Mouse (Mus musculus): Measurements from ENCODE around the gene Gtf3c2. TPM values are rescaled to one million over a fixed set of nuclear protein-coding genes. Genes with fewer than 3 reads are reported as not detected.

The Gtf3c2 gene
- total RNA-seq, 4 experiments from 2014 or later: 65.5 to 98.8 (median 71.9) TPM

DNA sequence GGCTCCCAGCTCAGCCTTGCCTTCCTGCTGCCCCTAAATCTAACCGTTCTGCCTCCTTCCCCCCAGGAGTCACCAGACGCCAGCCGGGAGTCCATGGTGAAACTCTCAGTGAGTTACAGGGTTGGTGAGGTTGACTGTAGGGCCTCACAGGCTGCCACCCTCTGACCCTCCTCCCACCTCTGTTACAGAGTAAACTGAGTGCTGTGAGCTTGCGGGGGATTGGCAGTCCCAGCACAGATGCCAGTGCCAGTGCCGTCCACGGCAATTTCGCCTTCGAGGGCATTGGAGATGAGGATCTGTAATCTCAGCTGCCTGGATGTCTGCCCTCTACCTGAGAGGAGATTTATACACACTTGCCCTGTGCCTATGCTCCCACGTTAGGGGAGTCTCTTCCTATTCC is 18.2 kb upstream of the Gtf3c2 start:
- DNase-seq: no peak

DNA sequence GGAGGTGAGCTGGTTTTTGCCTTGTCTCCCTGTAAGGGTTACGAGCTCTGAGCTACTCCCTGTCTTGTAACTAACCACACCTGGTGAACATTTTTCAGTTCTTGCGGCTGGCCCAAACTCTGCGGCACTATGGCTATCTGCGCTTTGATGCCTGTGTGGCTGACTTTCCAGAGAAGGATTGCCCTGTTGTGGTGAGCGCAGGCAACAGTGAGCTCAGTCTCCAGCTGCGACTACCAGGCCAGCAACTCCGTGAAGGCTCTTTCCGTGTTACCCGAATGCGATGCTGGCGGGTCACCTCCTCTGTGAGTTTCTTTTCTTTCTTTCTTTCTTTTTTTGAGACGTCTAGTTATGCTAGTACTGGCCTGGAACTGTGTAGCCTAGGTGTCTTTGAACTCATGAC is 17.1 kb upstream of the Gtf3c2 start:
- no peak for DNase-seq

GRCm38 (mm10) chr5:31196207-31196606 is 16.3 kb upstream of the Gtf3c2 start:
- no peak for DNase-seq

DNA sequence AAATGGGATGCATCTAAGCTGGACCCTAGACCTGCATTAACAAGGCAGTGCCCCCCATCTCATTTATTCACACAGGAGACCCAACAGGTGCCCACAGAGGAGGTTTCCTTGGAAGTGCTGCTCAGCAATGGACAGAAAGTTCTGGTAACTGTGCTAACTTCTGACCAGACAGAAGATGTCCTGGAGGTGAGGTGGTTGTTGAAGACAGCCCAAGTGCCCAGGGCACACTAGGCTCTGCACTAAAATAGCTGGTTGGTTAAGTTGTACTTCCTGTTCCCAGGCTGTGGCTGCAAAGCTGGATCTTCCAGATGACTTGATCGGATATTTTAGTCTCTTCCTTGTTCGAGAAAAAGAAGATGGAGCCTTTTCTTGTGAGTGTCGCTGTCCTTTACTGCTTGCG is 15.7 kb upstream of the Gtf3c2 start:
- DNase-seq: no peak

- DNase-seq: no peak
These were observed 14.8 kb upstream of the Gtf3c2 start for GRCm38 (mm10) chr5:31194486-31195485.

DNA sequence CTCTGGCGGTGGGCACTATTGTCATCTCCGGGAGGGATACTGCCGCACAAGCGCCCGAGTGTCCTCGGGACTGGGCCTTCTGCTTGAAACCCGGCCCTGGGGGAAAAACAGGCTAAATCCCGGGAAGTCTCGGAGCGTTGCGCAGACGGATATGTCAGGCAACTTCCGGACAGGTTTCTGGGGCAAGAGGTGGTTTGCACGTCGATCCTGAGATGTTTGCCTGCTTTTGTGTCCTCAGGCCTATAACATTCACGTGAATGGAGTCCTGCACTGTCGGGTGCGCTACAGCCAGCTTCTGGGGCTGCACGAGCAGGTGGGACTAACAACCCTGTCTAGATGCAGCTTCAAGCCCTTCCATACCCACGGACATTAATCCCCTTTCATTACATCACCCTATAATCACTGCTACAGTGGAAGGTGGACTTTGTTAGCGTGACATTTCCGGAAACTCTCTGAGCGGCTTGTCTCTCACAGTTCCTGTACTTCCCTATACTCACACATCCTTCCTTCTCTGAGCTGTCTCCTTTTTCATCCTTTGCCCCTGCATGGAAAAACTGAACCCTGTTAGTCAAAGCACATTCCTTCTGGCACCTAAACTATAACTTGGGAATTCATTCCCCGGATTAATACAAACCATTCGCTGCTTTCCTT is 13.8 kb upstream of the Gtf3c2 start:
- peak; percentile 41 for DNase-seq

DNA sequence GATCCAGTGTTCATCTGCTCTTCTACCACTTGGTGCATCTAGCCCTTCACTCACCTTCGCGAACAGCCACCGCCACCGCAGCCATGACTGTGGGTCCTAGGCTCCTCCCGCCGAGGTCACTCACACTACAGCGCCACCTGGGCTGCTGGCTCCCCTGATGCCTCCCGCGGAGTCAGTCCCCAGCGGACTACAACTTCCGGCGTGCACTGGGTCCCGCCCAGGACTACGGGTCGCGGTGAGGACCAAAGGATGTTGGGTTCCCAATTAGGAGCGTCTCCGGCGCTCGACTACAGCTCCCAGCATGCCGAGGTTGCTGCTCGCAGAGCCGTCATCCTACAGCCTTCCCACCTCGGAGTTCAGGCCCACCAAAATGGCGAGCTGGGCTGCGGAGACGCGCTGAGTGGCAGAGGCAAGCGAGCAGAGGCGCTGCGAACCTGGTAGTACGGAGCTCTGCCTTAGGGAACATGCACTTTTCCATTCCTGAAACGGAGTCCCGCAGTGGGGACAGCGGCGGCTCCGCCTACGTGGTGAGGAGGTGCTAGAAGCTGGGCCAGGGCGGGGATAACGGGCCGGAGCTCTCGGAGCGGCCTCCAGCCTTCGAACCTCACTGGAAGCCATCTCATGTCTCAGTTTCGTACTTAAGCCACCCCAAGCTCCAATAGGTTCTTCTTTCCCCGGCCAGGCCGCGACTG is 13.1 kb upstream of the Gtf3c2 start, which contains the start of the genes Snx17 and Eif2b4:
Gene Snx17, plus strand, starts transcription at position 289 of the 692 bp plus-strand sequence.
Gene Eif2b4, minus strand, starts transcription at position 492 of the 692 bp plus-strand sequence.
- DNase-seq: peak; percentile 99

DNA sequence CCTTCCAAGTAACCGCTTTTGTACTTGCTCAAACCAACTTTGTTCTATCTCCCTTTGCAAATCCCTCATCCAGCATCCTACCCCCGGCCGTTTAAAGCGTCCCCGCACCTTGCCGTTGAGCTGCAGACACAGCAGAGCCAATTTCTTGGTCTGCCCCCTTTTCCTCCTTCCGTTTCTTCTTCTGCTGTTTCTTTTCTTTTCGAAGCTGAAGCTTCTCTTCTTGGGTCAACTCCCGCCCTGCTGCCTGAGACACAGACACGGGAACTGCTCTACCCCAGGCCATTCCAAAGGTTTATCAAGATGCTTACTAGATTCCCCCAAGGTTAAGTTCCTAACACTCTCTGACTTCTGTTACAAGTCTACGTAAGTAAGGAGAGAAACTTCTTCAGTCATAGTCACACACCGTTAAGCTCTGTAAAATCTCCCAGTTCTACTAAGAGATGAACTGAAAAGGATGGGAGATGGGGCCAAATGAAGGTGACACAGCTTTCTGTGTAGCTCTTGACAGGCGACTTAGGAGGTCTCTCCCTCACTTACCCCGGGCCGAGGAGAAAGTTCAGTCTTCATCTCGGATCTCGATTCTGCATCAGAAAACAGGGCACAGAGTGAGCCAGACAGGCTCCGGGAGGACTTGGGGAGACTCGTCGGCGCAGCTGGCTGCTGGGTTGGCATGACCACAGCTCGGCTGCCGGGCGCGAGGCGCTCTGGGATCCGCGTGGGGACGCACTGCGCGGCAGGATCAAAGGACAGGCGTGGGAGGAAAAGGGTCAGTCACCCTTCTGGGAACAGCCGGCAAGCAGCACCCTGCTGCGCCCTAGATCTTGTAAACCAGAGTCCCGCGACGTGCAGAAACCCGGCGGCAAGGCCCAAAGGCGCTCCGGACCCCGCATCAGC is 12.3 kb upstream of the Gtf3c2 start:
- DNase-seq: no peak

GRCm38 (mm10) chr5:31190201-31190600 is 10.3 kb upstream of the Gtf3c2 start:
- DNase-seq: no peak

DNA sequence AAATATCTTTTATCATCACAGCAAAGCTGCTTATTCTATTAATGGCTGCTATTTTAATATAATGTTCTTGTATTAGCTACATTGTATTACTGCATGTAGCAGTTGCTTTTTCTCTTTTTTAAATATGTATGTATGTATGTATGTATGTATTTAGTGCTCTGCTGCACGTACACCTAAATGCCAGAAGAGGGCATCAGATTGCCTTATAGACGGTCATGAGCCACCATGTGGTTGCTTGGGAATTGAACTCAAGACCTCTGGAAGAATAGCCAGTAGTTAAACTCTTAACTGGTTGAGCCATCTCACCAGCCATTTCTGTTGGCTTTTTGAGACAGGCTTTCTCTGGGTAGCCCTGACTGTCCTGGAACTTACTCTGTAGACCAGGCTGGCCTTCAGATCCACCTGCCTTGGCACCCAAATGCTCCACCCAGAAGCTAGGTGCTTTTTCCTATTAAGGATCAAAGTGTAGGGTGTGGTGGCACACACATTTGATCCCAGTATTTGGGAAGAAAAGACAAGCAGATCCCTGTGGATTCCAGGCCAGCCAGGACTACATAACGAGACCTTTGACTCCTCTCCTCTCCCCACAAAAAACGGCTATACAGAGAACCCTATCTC is 8.4 kb upstream of the Gtf3c2 start:
- no peak for DNase-seq

DNA sequence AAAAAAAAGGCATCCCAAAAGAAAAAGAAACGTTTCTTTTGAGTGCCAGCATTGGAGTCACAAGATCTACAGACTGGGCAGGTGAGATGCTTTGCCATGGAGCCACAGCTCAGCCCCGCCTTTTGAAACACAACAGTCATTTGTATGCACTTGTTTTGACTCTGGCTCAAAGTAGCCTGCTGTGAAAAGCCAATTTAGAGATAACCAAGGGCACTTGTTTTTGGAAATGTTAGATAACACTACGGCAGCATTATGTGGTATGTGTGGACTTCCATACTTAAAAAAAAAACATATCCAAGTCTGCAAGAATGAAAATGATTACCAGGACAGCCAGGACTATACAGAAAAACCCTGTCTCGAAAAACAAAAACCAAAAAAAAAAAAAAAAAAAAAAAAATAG is 3.7 kb upstream of the Gtf3c2 start:
- no peak for DNase-seq

DNA sequence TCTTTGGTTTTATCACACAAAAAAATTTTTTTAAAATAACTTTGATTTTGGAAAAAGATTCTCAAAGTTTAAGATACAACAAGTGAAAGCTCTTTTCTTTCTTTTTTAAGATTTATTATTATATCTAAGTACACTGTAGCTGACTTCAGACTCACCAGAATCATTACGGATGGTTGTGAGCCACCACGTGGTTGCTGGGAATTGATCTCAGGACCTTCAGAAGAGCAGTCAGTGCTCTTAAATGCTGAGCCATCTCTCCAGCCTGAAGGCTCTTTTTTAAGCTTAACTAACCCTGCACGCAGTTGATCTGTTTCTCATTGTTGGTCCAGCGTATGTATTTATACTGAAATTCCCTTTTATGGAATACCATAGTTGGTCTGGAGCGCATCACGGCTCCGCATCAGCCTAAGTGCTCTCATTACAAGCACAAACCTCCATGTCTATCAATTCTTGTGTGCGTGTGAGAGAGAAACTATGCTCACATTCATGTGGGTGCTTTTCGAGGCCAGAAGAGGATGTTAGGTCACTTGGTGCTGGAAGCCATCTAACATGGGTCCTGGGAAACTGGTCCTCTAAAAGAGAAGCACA is 1.3 kb upstream of the Gtf3c2 start:
- DNase-seq: no peak

GRCm38 (mm10) chr5:31179301-31179765 is 611 bp downstream of the Gtf3c2 start:
- DNase-seq: no peak

- no peak for DNase-seq
These were observed 11.3 kb downstream of the Gtf3c2 start for GRCm38 (mm10) chr5:31168630-31169029.

DNA sequence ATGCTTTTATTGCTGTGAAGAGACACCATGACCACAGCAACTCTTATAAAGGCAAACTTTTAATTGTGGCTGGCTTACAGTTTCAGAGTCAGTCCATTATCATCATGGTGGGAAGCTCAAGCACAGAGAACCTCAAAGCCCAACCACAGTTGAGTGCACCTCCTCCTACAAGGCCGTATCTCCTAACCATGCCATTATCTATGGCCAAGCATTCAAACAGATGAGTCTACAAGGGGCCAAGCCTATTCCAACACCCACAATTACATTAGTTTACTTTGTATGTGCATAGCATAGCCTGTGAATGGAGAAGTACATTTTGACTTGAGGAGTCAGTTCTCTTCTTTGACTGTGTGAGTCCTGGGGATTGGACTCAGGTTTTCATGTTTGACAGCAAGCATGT is 15.1 kb downstream of the Gtf3c2 start:
- DNase-seq: no peak

DNA sequence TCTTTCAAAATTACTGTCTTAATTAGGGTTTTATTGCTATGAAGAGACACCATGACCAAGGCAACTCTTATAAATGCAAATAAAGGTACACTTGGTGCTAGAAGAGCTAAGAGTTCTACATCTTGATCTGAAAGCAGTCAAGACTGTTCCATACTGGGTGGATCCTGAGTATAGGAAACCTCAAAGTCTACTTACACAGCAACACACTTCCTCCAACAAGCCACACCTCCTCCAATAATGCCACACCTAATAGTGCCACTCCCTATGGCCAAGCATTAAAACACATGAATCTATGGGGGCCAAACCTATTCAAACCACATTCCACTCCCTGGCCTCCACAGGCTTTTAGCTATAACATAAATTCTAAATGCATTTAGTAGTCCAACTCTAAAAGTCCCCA is 17.5 kb downstream of the Gtf3c2 start:
- no peak for DNase-seq

DNA sequence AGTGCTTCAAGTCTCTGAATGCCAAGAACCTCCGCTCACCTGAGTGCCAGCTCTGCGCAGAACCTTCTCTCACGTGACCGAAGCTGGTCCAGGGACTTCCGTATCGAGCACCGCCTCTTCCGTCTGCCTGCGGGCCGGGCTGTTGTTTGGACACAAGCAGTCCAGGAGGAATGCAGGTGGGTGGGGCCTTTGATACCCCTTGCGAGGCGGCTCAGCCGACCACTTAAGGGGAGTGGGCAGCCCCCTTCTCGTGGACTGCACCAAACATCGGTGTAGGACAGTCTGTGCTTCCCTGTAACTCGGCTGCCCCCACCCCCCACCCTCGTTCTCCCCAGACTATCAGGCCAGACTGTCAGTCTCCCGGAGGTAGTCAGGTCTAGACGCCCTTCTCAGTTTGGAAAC is 25.8 kb downstream of the Gtf3c2 start, which contains the start of gene Mpv17:
Gene Mpv17, minus strand, starts transcription at position 100 of the 402 bp plus-strand sequence.
- DNase-seq: peak; percentile 78

DNA sequence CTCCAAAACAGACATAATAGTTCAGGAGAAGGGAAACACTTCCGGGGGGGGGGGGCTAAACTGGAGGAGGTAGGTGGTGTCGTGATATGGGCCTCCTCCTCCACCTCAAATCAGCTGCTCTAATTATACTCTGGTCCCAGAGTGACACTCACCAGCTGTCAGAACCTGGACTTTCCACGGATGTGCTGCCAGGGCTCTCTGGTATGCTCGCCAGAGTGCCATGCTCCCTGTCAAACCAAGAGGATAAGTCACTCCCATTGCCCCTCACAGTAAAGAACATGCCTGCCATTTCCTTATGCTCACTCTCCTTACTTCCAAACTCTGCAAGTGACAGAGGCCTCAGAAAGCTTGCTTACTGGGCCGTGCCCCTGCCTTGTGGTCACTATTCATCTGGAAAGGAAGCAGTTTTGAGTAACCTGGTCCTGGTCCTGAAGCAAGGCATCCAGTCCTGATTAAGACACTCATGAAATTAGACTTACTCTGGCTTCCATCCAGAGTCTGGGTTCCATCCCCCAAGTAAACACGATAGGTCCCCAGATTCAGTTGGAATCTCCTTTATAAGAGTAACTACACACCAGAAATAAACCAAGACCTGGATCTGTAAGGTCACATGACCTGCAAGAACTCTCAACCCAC is 26.3 kb downstream of the Gtf3c2 start:
- DNase-seq: no peak

- DNase-seq: peak; percentile 15
These were observed 28.2 kb downstream of the Gtf3c2 start for GRCm38 (mm10) chr5:31151746-31152145.

DNA sequence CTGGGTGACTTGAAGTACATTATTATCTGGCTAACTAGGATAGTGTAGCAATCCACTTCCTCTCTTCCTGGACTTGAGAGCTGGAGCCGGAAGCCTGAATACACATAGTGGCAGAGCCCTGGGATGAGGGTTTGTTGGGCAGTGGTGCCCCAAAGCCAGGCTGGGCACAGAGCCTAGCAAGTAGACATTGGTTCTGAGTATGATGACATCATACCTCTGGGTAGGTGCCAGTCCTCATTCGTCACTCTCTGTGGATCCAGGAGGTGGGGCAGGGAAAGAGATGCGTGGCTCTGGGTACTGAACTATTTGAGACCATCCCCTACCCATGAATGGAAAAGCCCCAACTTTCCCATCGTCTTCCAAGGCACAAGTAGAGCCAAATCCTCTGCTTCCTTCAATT is 30.2 kb downstream of the Gtf3c2 start:
- DNase-seq: peak; percentile 20
